Mouse (Mus musculus): ENCODE results near the gene Borcs7. TPM values are rescaled to one million over a fixed set of nuclear protein-coding genes. Genes with fewer than 3 reads are reported as not detected.

Gene Borcs7
- polyA plus RNA-seq, 1 experiment from 2014 or later = 5.0 TPM

DNA sequence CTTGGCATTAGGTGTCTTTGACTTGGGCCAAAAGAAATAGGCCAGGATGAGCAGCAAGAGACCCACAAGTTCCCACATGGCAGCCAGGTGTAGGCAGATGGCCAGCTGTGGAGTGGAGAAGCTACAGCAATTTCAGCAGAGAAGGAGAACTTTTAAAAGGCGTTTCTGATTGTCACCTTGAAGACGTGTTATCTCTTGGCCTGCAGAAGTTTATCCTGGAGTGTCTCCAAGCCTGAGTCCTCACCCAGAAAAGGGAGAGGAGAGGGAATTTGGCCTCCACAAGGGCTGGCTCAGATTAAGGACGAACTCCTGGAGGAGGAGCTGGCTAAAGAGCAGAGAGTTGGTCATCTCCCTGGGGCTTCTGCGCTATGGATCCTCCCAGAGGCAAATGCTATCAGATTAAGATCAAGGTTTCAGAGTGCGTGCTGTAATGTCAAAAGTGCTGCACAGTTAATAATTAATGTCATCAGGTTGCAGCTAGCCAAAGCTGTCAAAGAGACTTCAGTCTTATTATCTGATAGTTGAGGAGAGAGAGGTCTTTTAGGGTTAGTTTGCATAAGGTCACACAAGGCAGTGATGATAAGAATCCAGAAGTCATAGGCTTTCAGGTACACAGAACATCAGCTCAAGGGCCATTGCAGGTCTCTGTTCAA is 16.8 kb upstream of the Borcs7 start, which contains the start of gene Cyp17a1:
Gene Cyp17a1, minus strand, starts transcription at position 407 of the 653 bp plus-strand sequence.
- no peak within 1 kb of the TSS for H3K4me3 ChIP-seq (ENCODE audit: low read depth, low read length)
- H3K9me3 ChIP-seq (replicated peaks; ENCODE audit: control insufficient read depth, low read length) = no peaks in the 10 kb centered on the region
- no peak within 1 kb of the TSS for H3K4me2 ChIP-seq (ENCODE audit: low read depth, low read length)
- 43% methylated on average over 5 of the region's 5 CpGs for WGBS (ENCODE audit: insufficient replicate concordance)
- H3K4me1 ChIP-seq (ENCODE audit: control insufficient read depth, low read depth, low read length) = peaks cover 14% of the 10 kb centered on the region
- H3K36me3 ChIP-seq (ENCODE audit: control insufficient read depth, insufficient read depth) = no peaks in the 10 kb centered on the region
- ATAC-seq (ENCODE audit: low read depth) = 0 out of 2 replicates have a peak, but pooled peaks have one; percentile 13
- H3K27me3 ChIP-seq (ENCODE audit: control insufficient read depth, insufficient read depth, low read depth, low read length) = no peaks in the 10 kb centered on the region
- H3K27ac ChIP-seq (ENCODE audit: low read length) = no peak within 1 kb of the TSS
- no peak within 1 kb of the TSS for H3K9ac ChIP-seq (ENCODE audit: low read depth, low read length)

DNA sequence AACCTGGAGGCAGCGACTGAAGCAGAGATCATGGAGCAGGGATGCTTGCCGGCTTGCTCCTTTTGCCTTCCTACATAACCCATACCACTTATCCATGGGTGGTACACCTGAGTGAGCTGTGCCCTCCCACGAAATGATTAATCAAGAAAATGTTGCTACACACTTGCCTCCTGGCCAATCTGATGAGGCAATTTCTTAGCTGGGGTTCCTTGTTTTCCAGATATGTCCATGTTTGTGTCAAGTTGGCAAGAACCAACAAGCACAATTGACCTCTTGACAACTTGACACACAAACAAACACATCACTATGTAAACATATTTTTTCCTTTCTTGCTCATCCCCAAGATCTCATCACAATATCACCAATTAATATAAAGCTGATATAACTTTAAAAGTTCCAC is 14.1 kb upstream of the Borcs7 start:
- H3K27me3 ChIP-seq (ENCODE audit: control insufficient read depth, insufficient read depth, low read depth, low read length) = no peaks in the 10 kb centered on the region
- 61% methylated on average over 3 of the region's 3 CpGs for WGBS (ENCODE audit: insufficient replicate concordance)
- no peaks in the 10 kb centered on the region for H3K9me3 ChIP-seq (replicated peaks; ENCODE audit: control insufficient read depth, low read length)
- H3K36me3 ChIP-seq (ENCODE audit: control insufficient read depth, insufficient read depth) = no peaks in the 10 kb centered on the region
- peaks cover 5% of the 10 kb centered on the region for H3K4me1 ChIP-seq (ENCODE audit: control insufficient read depth, low read depth, low read length)
- ATAC-seq (ENCODE audit: low read depth) = no peak
- H3K4me3 ChIP-seq (ENCODE audit: low read depth, low read length) = no peak overlapping the region
- no peak overlapping the region for H3K4me2 ChIP-seq (ENCODE audit: low read depth, low read length)
- H3K27ac ChIP-seq (ENCODE audit: low read length) = no peak overlapping the region
- H3K9ac ChIP-seq (ENCODE audit: low read depth, low read length) = no peak overlapping the region

DNA sequence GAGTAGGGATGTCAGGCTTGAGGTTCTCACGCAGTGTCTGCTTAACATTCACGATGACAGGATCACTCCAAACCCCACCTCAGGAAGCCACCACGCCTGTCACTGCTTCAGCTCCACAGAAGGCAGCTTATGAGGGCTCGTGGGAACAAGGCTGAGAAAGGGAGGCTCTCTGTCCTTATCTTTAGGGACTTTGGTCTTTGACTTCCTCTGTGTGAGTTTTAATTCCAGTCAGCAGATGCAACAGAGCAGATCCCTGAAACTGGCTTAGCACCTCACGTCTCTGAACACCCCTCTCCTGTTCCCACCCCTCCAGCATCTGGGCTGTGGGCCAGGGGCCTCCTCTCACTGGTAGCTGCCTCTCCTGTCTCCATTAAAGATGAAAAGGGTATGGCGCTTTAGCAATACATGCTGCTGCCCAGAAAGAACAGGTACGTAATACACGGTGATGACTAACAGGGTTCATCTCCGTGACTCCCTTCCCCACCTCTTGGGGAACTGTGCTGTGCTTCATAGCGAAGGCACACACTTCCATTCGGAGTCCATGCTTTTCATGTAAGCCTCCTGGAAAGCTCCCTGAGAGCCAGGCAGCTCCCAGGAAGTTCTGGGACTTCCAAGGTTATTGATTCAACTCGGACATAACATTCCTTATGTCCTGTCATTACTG is 9.9 kb upstream of the Borcs7 start:
- no peaks in the 10 kb centered on the region for H3K9me3 ChIP-seq (replicated peaks; ENCODE audit: control insufficient read depth, low read length)
- H3K4me3 ChIP-seq (ENCODE audit: low read depth, low read length) = no peak overlapping the region
- no peak overlapping the region for H3K4me2 ChIP-seq (ENCODE audit: low read depth, low read length)
- no peaks in the 10 kb centered on the region for H3K4me1 ChIP-seq (ENCODE audit: control insufficient read depth, low read depth, low read length)
- H3K9ac ChIP-seq (ENCODE audit: low read depth, low read length) = no peak overlapping the region
- H3K27ac ChIP-seq (ENCODE audit: low read length) = no peak overlapping the region
- H3K36me3 ChIP-seq (ENCODE audit: control insufficient read depth, insufficient read depth) = no peaks in the 10 kb centered on the region
- H3K27me3 ChIP-seq (ENCODE audit: control insufficient read depth, insufficient read depth, low read depth, low read length) = no peaks in the 10 kb centered on the region
- 42% methylated on average over 12 of the region's 12 CpGs for WGBS (ENCODE audit: insufficient replicate concordance)
- ATAC-seq (ENCODE audit: low read depth) = 0 out of 2 replicates have a peak, but pooled peaks have one; percentile 19

DNA sequence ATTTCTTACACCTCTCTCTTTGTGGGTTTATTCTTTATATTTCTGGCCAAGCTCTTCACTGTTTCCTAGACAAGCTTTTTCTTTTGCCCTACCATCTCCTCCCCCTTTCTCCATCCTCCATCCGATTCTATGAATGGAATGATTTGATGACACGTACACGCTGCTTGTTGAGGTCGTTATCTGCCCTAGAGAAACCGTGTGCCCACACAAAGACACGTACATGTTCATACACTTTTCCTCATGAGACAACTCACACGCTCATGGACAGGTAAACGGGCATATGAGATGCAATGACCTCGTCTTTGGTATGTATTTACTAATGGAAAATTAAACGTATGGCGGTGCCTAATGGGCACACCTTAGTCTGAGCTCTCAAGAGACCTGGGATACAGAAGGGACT is 681 bp downstream of the Borcs7 start:
- Histone ChIP-seq H3K27ac (ENCODE audit: low read length) (no peak overlapping the region; the same call in none of the 2 replicates), H3K27me3 (ENCODE audit: control insufficient read depth, insufficient read depth, low read depth, low read length) (no peaks in the 10 kb centered on the region), H3K36me3 (ENCODE audit: control insufficient read depth, insufficient read depth) (no peaks in the 10 kb centered on the region), H3K4me2 (ENCODE audit: low read depth, low read length) (peak overlapping the region; percentile 79), H3K9me3 (replicated peaks; ENCODE audit: control insufficient read depth, low read length) (no peaks in the 10 kb centered on the region), H3K9ac (ENCODE audit: low read depth, low read length) (peak overlapping the region; percentile 77), H3K4me1 (ENCODE audit: control insufficient read depth, low read depth, low read length) (peaks cover 11% of the 10 kb centered on the region), H3K4me3 (ENCODE audit: low read depth, low read length) (peak overlapping the region; percentile 89)
- 67% methylated on average over 11 of the region's 11 CpGs for WGBS (ENCODE audit: insufficient replicate concordance)
- no peak for ATAC-seq (ENCODE audit: low read depth)

DNA sequence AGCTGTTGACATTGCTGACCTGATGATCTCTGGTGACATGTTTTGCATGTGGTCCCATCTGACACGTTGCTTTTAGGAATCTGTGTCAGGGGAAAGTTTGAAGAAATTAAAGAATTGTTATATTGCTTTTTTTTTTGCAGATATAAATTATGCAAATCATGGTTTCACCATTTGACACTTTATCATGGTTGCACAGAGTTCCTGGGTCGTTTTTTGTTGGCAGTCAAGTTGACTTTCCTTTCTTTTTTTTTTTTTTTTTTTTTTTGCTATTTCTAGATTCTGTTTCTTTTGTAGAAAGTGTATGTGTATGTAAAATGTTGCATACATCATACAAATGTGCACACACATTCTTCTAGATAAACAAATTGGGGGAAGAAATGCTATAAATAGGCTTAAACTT is 1.4 kb downstream of the Borcs7 start:
- Histone ChIP-seq H3K9me3 (replicated peaks; ENCODE audit: control insufficient read depth, low read length) (no peaks in the 10 kb centered on the region), H3K9ac (ENCODE audit: low read depth, low read length) (no peak overlapping the region), H3K27ac (ENCODE audit: low read length) (no peak overlapping the region), H3K27me3 (ENCODE audit: control insufficient read depth, insufficient read depth, low read depth, low read length) (no peaks in the 10 kb centered on the region), H3K4me2 (ENCODE audit: low read depth, low read length) (no peak overlapping the region), H3K4me1 (ENCODE audit: control insufficient read depth, low read depth, low read length) (peaks cover 11% of the 10 kb centered on the region), H3K4me3 (ENCODE audit: low read depth, low read length) (no peak overlapping the region), H3K36me3 (ENCODE audit: control insufficient read depth, insufficient read depth) (no peaks in the 10 kb centered on the region)
- ATAC-seq (ENCODE audit: low read depth) = no peak
- 46% methylated on average over 2 of the region's 2 CpGs for WGBS (ENCODE audit: insufficient replicate concordance)

DNA sequence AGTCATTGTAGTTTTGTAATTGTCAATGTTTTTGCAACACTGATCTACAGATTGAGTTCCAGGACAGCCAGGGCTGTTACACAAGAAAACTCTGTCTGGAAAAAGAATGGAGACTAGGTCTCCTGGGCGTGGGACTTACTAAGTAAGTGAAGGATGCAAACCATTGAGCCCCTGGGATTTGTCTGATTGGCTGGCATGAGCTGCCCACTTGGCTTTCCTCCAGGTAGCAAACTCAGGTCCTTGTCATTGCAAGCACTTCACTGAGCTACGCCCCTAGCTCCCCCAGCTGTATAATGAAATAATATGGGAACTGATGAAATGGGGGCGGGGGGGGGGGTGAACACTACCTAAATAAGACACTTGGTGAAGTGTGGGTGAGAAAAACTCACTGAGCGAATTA is 3.4 kb downstream of the Borcs7 start:
- Histone ChIP-seq H3K4me3 (ENCODE audit: low read depth, low read length) (no peak overlapping the region), H3K4me2 (ENCODE audit: low read depth, low read length) (no peak overlapping the region), H3K36me3 (ENCODE audit: control insufficient read depth, insufficient read depth) (no peaks in the 10 kb centered on the region), H3K9ac (ENCODE audit: low read depth, low read length) (no peak overlapping the region), H3K4me1 (ENCODE audit: control insufficient read depth, low read depth, low read length) (peaks cover 11% of the 10 kb centered on the region), H3K9me3 (replicated peaks; ENCODE audit: control insufficient read depth, low read length) (no peaks in the 10 kb centered on the region), H3K27ac (ENCODE audit: low read length) (no peak overlapping the region), H3K27me3 (ENCODE audit: control insufficient read depth, insufficient read depth, low read depth, low read length) (no peaks in the 10 kb centered on the region)
- ATAC-seq (ENCODE audit: low read depth) = no peak
- WGBS (ENCODE audit: insufficient replicate concordance) = 72% methylated on average over 4 of the region's 4 CpGs

DNA sequence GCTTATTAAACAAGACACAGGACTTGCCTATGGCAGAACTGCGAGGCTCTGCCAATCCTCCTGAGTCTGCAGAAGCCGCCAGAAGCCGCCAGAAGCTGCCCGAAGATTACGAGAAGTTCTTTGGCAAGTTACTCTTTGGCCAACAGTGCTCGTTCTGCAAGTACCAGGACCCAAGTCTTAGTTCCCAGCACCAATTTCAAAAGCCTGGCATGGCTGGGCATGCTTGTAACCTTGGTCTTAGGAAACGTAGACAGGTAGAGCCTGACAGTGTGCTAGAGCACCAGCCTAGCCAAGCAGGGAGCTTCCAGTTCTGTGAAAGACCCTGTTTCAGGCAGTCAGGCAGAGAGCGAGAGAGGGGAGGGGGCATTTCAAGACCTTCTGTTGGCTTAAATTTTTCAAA is 6.8 kb downstream of the Borcs7 start:
- Histone ChIP-seq H3K4me1 (ENCODE audit: control insufficient read depth, low read depth, low read length) (no peaks in the 10 kb centered on the region; the same call in 1 of the 2 replicates), H3K27me3 (ENCODE audit: control insufficient read depth, insufficient read depth, low read depth, low read length) (no peaks in the 10 kb centered on the region), H3K9ac (ENCODE audit: low read depth, low read length) (no peak overlapping the region), H3K9me3 (replicated peaks; ENCODE audit: control insufficient read depth, low read length) (no peaks in the 10 kb centered on the region), H3K4me3 (ENCODE audit: low read depth, low read length) (no peak overlapping the region), H3K4me2 (ENCODE audit: low read depth, low read length) (no peak overlapping the region), H3K36me3 (ENCODE audit: control insufficient read depth, insufficient read depth) (no peaks in the 10 kb centered on the region), H3K27ac (ENCODE audit: low read length) (no peak overlapping the region)
- WGBS (ENCODE audit: insufficient replicate concordance) = 84% methylated on average over 8 of the region's 8 CpGs
- ATAC-seq (ENCODE audit: low read depth) = no peak

DNA sequence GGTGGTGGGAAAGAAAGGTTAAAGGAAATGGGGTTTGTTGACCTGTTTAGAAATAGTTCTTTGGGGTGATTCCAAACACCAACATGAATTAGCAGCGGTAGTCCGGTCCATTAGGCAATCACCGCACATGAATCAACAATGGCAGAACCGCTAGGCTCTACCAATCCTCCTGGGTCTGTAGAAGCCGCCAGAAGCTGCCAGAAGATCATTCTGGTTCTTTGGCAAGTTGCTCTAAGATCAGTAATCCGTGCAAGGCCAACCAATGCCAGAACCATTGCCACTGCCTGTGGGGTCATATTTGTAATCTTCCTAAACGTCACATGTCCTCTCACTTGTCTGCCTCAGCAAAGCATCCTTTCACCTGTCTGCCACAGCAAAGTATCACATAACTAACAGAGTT is 7.2 kb downstream of the Borcs7 start:
- Histone ChIP-seq H3K4me1 (ENCODE audit: control insufficient read depth, low read depth, low read length) (no peaks in the 10 kb centered on the region; the same call in 1 of the 2 replicates), H3K27ac (ENCODE audit: low read length) (no peak overlapping the region), H3K36me3 (ENCODE audit: control insufficient read depth, insufficient read depth) (no peaks in the 10 kb centered on the region), H3K4me3 (ENCODE audit: low read depth, low read length) (no peak overlapping the region), H3K27me3 (ENCODE audit: control insufficient read depth, insufficient read depth, low read depth, low read length) (no peaks in the 10 kb centered on the region), H3K9ac (ENCODE audit: low read depth, low read length) (no peak overlapping the region), H3K4me2 (ENCODE audit: low read depth, low read length) (no peak overlapping the region), H3K9me3 (replicated peaks; ENCODE audit: control insufficient read depth, low read length) (no peaks in the 10 kb centered on the region)
- ATAC-seq (ENCODE audit: low read depth) = no peak
- 84% methylated on average over 7 of the region's 7 CpGs for WGBS (ENCODE audit: insufficient replicate concordance)

DNA sequence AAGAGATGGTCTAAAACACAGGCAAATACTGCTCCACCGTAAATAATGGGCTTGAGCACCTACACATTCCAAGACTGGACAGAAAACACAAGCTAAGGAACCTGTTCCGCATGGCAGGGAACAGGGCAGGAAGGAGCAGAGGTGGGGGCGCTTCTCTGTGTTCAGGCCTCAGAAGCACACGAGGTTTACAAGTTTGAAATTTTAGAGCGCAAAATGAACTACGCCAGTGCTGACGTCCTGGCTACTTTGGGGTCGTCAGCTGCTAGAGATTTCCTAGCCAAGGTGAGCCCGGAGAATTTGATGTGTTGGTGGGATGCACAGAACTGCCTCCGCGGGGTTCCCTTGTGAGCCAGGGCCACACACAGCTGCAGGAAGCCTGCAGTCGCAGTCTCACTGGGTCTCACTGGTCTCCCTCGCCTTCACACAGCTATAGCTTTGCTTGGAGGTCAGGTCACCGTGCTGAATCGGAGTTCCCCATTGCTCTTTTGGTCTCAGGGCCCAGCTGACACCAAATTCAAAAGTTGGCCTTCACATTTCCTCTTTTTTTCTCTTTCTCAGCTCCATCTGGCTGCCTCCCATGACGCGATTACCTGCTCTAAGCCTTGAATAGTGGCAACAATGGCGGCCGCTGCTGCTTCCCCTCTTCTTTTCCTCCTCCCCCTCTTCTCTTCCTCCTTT is 8.3 kb downstream of the Borcs7 start:
- Histone ChIP-seq H3K4me3 (ENCODE audit: low read depth, low read length) (no peak overlapping the region), H3K27ac (ENCODE audit: low read length) (no peak overlapping the region), H3K9ac (ENCODE audit: low read depth, low read length) (no peak overlapping the region), H3K36me3 (ENCODE audit: control insufficient read depth, insufficient read depth) (no peaks in the 10 kb centered on the region), H3K9me3 (replicated peaks; ENCODE audit: control insufficient read depth, low read length) (no peaks in the 10 kb centered on the region), H3K4me2 (ENCODE audit: low read depth, low read length) (no peak overlapping the region), H3K27me3 (ENCODE audit: control insufficient read depth, insufficient read depth, low read depth, low read length) (no peaks in the 10 kb centered on the region), H3K4me1 (ENCODE audit: control insufficient read depth, low read depth, low read length) (no peaks in the 10 kb centered on the region; the same call in 1 of the 2 replicates)
- ATAC-seq (ENCODE audit: low read depth) = no peak
- 41% methylated on average over 19 of the region's 19 CpGs for WGBS (ENCODE audit: insufficient replicate concordance)

All from liver, embryonic 16.5 days (tissue).